Mouse (Mus musculus) leukemia stem cell, adult 10-12 weeks (primary cell): ENCODE measurements around the gene S100g. TPM values are rescaled to one million over a fixed set of nuclear protein-coding genes. Genes with fewer than 3 reads are reported as not detected.

Source experiments
- polyA plus RNA-seq: library from polyadenylated mRNA; stranded (reverse); fragments of >175 nt; gene quantifications from 2 replicates; pipeline ENCODE4 v1.2.3, GENCODE M21; 2012; ENCODE audit warnings: low replicate concordance

Gene S100g
- not detected in 2 replicates for polyA plus RNA-seq

GRCm38 (mm10) chrX:162964383-162964782 is at the start of gene S100g:
TSS of gene S100g (minus strand) at chrX:162964599.

Other genes with a start within 250 kb of the S100g start
- gene Rbbp7, start 204.2 kb downstream of the S100g start, polyA plus RNA-seq, result 46.2 and 70.4 TPM in 2 replicates
- 1.4 and 3.4 TPM in 2 replicates for gene Txlng, start 135.1 kb downstream of the S100g start, polyA plus RNA-seq
- gene Syap1, start 76.2 kb downstream of the S100g start, polyA plus RNA-seq, result 2.9 and 5.4 TPM in 2 replicates
- 0.18 and 0.75 TPM in 2 replicates for gene Ctps2, start 63.4 kb downstream of the S100g start, polyA plus RNA-seq